ENCODE assay signal across 34 mouse cellular contexts in genomic region chr19:24325692-24326091, GRCm38 (mm10). TPM values are rescaled to one million over a fixed set of nuclear protein-coding genes. Genes with fewer than 3 reads are reported as not detected.
DNase-seq lines count a peak whose midpoint lies in the region; ATAC-seq and TF ChIP-seq lines count a peak whose summit lies in the region.
"Had no signal": no experiment of that assay in that cellular context is flagged by ENCODE, and none has a peak within 500 bp of the region (broad histone marks: within the 10 kb centered on the region; RNA-seq: fewer than 3 reads in every experiment).

No protein-coding gene starts in this region.

- no peak for DNase-seq in frontal cortex, postnatal 14 days (ENCODE audit: low spot score in 2 of 2)
- peak; percentile 23 to 48 for DNase-seq in left cerebral cortex, adult 9 months (ENCODE audit: low spot score in 2 of 2)
- DNase-seq in left cerebral cortex, postnatal 4 days = no peak
- DNase-seq in 3T3-L1 (ENCODE audit: low read depth, low spot score) (peak; percentile 80), MN1 (ENCODE audit: low spot score) (no peak)
- no peak for DNase-seq in hindbrain, embryonic 14.5 days (ENCODE audit: low spot score)
- DNase-seq: adrenal gland, postnatal 10 days; B cell, adult 2 months; cerebellum, adult 11-12 months; cerebellum, adult 9-11 months; gastrocnemius, postnatal 14 days; heart, adult 18-20 months; heart, postnatal 4 days; kidney, adult 11 months; kidney, postnatal 25 days; liver, embryonic 13.5 days; lung, adult 18-20 months; lung, postnatal 4 days; thymus, postnatal 14 days had no signal

- no peak overlapping the region for H3K4me2 ChIP-seq in hindbrain, embryonic 14.5 days (replicated peaks)
- H3K4me2 ChIP-seq: embryonic facial prominence, embryonic 13.5 days; heart, embryonic 11.5 days; hindbrain, embryonic 15.5 days; kidney, embryonic 15.5 days; limb, embryonic 15.5 days; liver, embryonic 13.5 days; midbrain, embryonic 13.5 days had no signal

- H3K9me3 ChIP-seq in hindbrain, embryonic 14.5 days (ENCODE audit: control insufficient read depth, low read length) = no peaks in the 10 kb centered on the region
- H3K9me3 ChIP-seq: embryonic facial prominence, embryonic 13.5 days; forebrain, embryonic 10.5 days; hindbrain, embryonic 15.5 days; kidney, embryonic 15.5 days; limb, embryonic 10.5 days; limb, embryonic 15.5 days; liver, embryonic 13.5 days; megakaryocyte, embryonic 14.5 days; midbrain, embryonic 13.5 days had no signal

- no peak overlapping the region for H3K4me3 ChIP-seq in cortical plate, adult 2 months (ENCODE audit: insufficient read depth, low read length)
- no peak overlapping the region for H3K4me3 ChIP-seq in hindbrain, embryonic 14.5 days (replicated peaks; ENCODE audit: low read length)
- H3K4me3 ChIP-seq: embryonic facial prominence, embryonic 13.5 days; forebrain, embryonic 10.5 days; hindbrain, embryonic 15.5 days; kidney, embryonic 15.5 days; limb, embryonic 10.5 days; limb, embryonic 15.5 days; liver, embryonic 13.5 days; megakaryocyte, embryonic 14.5 days; midbrain, embryonic 13.5 days had no signal

- TF ChIP-seq POLR2A in cortical plate, adult 2 months (IDR thresholded peaks at IDR 0.05; ENCODE audit: extremely low read depth, insufficient read depth, low read length) = no peak

- no peak overlapping the region for H3K9ac ChIP-seq in hindbrain, embryonic 14.5 days
- H3K9ac ChIP-seq: embryonic facial prominence, embryonic 13.5 days; hindbrain, embryonic 15.5 days; kidney, embryonic 15.5 days; limb, embryonic 15.5 days; liver, embryonic 13.5 days; midbrain, embryonic 13.5 days had no signal

- intact Hi-C loops in left cerebral cortex, postnatal 4 days (cut with DNase I) = no loop called here

- H3K27ac ChIP-seq in cortical plate, adult 2 months (ENCODE audit: insufficient read depth, low read length) = 0 out of 2 replicates have a peak overlapping the region, but pooled peaks have one; percentile 33
- no peak overlapping the region for H3K27ac ChIP-seq in hindbrain, embryonic 14.5 days
- H3K27ac ChIP-seq: embryonic facial prominence, embryonic 13.5 days; hindbrain, embryonic 15.5 days; kidney, embryonic 15.5 days; limb, embryonic 10.5 days; limb, embryonic 15.5 days; liver, embryonic 13.5 days; midbrain, embryonic 13.5 days had no signal

- peak; percentile 99 for ATAC-seq in frontal cortex, adult (ENCODE audit: low TSS enrichment)
- no peak for ATAC-seq in hindbrain, embryonic 14.5 days (ENCODE audit: low FRiP score)
- ATAC-seq: forebrain, embryonic 16.5 days; inflammation-experienced regulatory T-cells, adult 6 months; lung, postnatal 0 days; midbrain, embryonic 13.5 days; Patski had no signal

- H3K4me1 ChIP-seq in cortical plate, adult 2 months (ENCODE audit: control insufficient read depth, insufficient read depth, low read length) = peaks cover 1% of the 10 kb centered on the region; the same call in 1 of the 2 replicates
- H3K4me1 ChIP-seq in hindbrain, embryonic 14.5 days (replicated peaks; ENCODE audit: control insufficient read depth, insufficient read depth, low read length) = peaks cover 8% of the 10 kb centered on the region; the same call in 1 of the 2 replicates
- H3K4me1 ChIP-seq: liver, embryonic 13.5 days had no signal

- no peaks in the 10 kb centered on the region for H3K36me3 ChIP-seq in hindbrain, embryonic 14.5 days (replicated peaks; ENCODE audit: control insufficient read depth, insufficient read depth)
- H3K36me3 ChIP-seq: embryonic facial prominence, embryonic 13.5 days; forebrain, embryonic 10.5 days; hindbrain, embryonic 15.5 days; kidney, embryonic 15.5 days; limb, embryonic 10.5 days; limb, embryonic 15.5 days; liver, embryonic 13.5 days; midbrain, embryonic 13.5 days had no signal

- no peaks in the 10 kb centered on the region for H3K27me3 ChIP-seq in hindbrain, embryonic 14.5 days (ENCODE audit: control insufficient read depth, insufficient read depth, low read length)
- H3K27me3 ChIP-seq: embryonic facial prominence, embryonic 13.5 days; hindbrain, embryonic 15.5 days; limb, embryonic 15.5 days; liver, embryonic 13.5 days; megakaryocyte, embryonic 14.5 days; Patski had no signal

- no peak for TF ChIP-seq CTCF in cortical plate, adult 2 months (IDR thresholded peaks at IDR 0.05; ENCODE audit: extremely low read depth, insufficient read depth, low read length)

- 80% methylated on average over 6 of the region's 6 CpGs for WGBS in hindbrain, embryonic 14.5 days

RNA-seq across cellular contexts. Expression of gene Fxn, which starts 45.3 kb away (rescaled TPM):
- 10 to 100 TPM; 12.7 to 15.5 TPM for total RNA-seq in left cerebral cortex, postnatal 4 days (2021)
- 8.8 and 9.4 TPM in 2 replicates for polyA plus RNA-seq in cortical plate, adult 2 months (2012; rRNA removed)
- 33.0 and 37.0 TPM in 2 replicates for polyA plus RNA-seq in hindbrain, embryonic 14.5 days (2014; fragmentation: Nextera tagmentation; extraction: Ambion mirVana)

Comparison
In these comparisons a context has a peak if more than half of its experiments do, and no peak if none do; other contexts are left out.
1. DNase-seq: peak in left cerebral cortex, adult 9 months (2 of 2) and 3T3-L1 (single experiment); none in frontal cortex, postnatal 14 days (0 of 2), left cerebral cortex, postnatal 4 days (single experiment), MN1 (single experiment) and hindbrain, embryonic 14.5 days (single experiment).